Mouse (Mus musculus) thymus, adult 2 months (tissue): Measurements from ENCODE around the gene Cbs. TPM values are rescaled to one million over a fixed set of nuclear protein-coding genes. Genes with fewer than 3 reads are reported as not detected.

Experiments used
- DNase-seq: peaks from one replicate; pipeline ENCODE4 v3.0.0; 2021
- H3K27ac ChIP-seq: fragments of 200-500 bp; 2 replicates; pipeline ENCODE4 v1.5.1; 2012; ENCODE audit warnings: low read length, control low read depth; ENCODE audit not compliant: control insufficient read depth, insufficient read depth
- H3K27me3 ChIP-seq: fragments of 200-500 bp; 2 replicates; pipeline ENCODE4 v1.6.1; 2012; ENCODE audit warnings: mild to moderate bottlenecking, low read length, moderate library complexity, mixed read lengths; ENCODE audit not compliant: control insufficient read depth, insufficient read depth
- H3K36me3 ChIP-seq: fragments of 200-500 bp; 2 replicates; pipeline ENCODE4 v1.6.1; 2012; ENCODE audit warnings: mild to moderate bottlenecking, low read length, moderate library complexity; ENCODE audit not compliant: control insufficient read depth, insufficient read depth
- H3K4me1 ChIP-seq: fragments of 200-500 bp; replicated peaks from 2 replicates; pipeline ENCODE4 v1.6.1; 2012; ENCODE audit warnings: low read length; ENCODE audit not compliant: control insufficient read depth, insufficient read depth
- H3K4me3 ChIP-seq: fragments of 200-500 bp; 2 replicates; pipeline ENCODE4 v1.5.1; 2012; ENCODE audit warnings: mild to moderate bottlenecking, low read length, control low read depth, moderate library complexity; ENCODE audit not compliant: control insufficient read depth, insufficient read depth
- CTCF ChIP-seq: fragments of 200-500 bp; IDR thresholded peaks from 2 replicates; pipeline ENCODE4 v1.5.1; 2012; ENCODE audit warnings: mild to moderate bottlenecking, control low read depth, low read length, moderate library complexity, borderline replicate concordance; ENCODE audit not compliant: control insufficient read depth, poor library complexity, insufficient read depth; ENCODE audit errors: extremely low read depth
- POLR2A ChIP-seq: fragments of 200-500 bp; IDR thresholded peaks from 2 replicates; pipeline ENCODE4 v1.6.1; 2012; ENCODE audit warnings: mild to moderate bottlenecking, low read length, control low read depth, moderate library complexity; ENCODE audit not compliant: control insufficient read depth, poor library complexity, insufficient read depth; ENCODE audit errors: extremely low read depth
- WGBS: fragments of 180-500 bp; shearing (Covaris S2); methylation state at CpG from one replicate; pipeline ENCODE4 v1.1.7; 2018; 5-methylcytosine and 5-hydroxymethylcytosine counted together
- polyA plus RNA-seq: library from polyadenylated mRNA; depleted of rRNA; stranded (reverse); fragments of >200 nt; gene quantifications from 2 replicates; pipeline ENCODE4 v1.2.3, GENCODE M21; 2012

Gene Cbs
- polyA plus RNA-seq, 1 experiment: 1.6 TPM

DNA sequence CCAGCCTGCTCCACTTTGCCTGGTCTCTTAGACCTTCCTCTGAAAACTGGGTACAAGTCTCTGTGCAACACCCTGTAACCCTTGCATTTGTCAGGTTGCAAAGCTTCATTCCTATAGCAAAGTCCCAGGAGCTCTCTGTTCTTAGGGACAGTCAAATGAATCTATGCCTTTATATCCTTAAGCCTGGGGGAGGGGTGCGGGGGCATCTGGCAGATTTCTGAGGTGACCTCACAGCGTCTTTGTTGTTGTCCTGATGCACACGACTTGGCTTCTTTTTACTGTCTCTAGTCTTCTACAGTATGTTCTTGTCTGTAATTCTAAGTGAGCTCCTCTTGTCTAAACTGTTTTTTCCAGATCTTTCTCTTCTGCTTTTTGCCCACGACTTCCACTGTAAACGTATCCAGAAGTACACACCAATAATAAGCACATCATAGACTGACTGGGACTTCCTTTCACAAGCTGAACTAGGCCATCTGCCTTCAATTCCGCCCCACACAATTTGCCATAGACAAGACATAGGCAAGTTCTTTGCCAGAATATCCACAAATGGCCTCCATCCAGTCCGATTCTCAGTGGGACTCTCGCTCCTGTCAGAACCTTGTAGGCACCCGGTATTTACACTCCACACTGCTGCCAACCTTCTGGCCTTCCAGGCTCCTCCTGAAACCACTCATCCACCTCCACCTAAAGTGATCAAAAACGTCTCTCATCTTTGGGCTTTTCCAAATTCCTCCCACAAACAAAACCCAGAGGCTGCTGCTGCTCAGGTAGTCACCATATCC lies 60.5 kb downstream of the Cbs start:
- no peaks in the 10 kb centered on the region for H3K4me1 ChIP-seq
- H3K36me3 ChIP-seq: no peaks in the 10 kb centered on the region
- DNase-seq: no peak
- H3K27me3 ChIP-seq: no peaks in the 10 kb centered on the region
- no peak overlapping the region for H3K27ac ChIP-seq
- no peak overlapping the region for H3K4me3 ChIP-seq
- 88% methylated on average over 10 of the region's 10 CpGs for WGBS
- TF ChIP-seq CTCF (no peak), POLR2A (no peak)

DNA sequence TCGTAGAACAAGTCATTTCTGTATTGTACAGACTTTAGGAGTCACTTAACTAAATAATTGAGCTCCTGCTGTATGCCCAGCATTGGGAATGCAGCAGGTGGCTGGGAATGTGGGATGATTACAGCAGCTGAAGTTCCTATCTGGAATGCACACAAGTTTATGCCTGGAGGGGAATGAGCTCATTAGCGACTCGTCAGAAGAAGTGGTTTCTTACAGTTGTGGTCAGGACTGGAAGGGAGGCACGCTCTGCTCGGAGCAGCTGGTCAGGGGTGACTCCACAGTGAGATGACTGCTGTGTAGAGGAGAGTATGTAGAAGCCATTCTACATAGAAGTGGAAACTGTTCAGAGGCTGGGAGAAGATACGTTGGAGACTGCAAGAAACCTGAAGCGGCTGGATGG lies 62.4 kb downstream of the Cbs start:
- H3K36me3 ChIP-seq: no peaks in the 10 kb centered on the region
- WGBS: 51% methylated on average over 7 of the region's 7 CpGs
- no peak overlapping the region for H3K4me3 ChIP-seq
- no peak overlapping the region for H3K27ac ChIP-seq
- no peak for TF ChIP-seq CTCF
- TF ChIP-seq POLR2A: no peak
- no peak for DNase-seq
- no peaks in the 10 kb centered on the region for H3K27me3 ChIP-seq
- no peaks in the 10 kb centered on the region for H3K4me1 ChIP-seq

DNA sequence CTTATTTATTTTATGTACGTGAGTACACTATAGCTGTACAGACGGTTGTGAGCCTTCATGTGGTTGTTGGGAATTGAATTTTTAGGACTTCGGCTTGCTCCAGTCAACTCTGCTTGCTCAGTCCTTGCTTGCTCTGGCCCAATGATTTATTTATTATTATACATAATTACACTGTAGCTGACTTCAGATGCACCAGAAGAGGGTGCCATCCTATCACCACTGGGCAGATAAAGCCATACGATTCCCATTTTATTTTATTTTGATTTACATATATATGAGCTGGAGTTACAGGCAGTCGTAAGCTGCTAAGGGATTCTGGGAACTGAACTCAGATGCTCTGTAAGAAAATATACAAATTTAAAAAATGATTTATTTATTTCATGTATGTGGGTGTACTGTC lies 65.3 kb downstream of the Cbs start:
- Histone ChIP-seq H3K4me1 (peaks cover 9% of the 10 kb centered on the region), H3K36me3 (no peaks in the 10 kb centered on the region), H3K27ac (no peak overlapping the region), H3K27me3 (no peaks in the 10 kb centered on the region), H3K4me3 (no peak overlapping the region)
- WGBS: 97% methylated on average over 5 of the region's 5 CpGs
- no peak for TF ChIP-seq POLR2A
- no peak for TF ChIP-seq CTCF
- DNase-seq: no peak

DNA sequence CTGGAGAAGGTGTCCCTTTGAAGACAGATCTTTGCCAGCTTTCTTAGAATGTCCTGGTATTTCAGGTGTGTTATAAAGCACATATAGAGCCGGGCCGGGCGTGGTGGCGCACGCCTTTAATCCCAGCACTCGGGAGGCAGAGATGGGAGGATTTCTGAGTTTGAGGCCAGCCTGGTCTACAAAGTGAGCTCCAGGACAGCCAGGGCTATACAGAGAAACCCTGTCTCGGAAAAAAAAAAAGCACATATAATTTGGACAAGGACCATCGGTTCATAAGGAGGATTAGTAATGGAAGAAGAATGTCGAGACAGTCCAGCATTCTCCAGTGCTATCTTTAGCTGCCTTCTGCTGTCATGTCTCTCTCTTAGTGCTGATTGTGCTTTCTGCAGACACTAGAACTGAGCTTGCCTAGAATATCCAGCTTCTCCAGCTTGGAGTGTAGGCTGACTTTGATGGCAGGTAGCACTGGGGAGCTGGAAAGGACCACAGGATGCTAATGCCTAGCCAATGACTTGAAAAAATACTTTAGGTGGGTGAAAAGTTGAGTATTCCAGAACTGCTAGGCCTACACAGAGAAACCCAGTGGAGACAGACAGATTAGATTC lies 66.6 kb downstream of the Cbs start:
- H3K36me3 ChIP-seq: no peaks in the 10 kb centered on the region
- H3K4me3 ChIP-seq: no peak overlapping the region
- TF ChIP-seq POLR2A: no peak
- no peak for TF ChIP-seq CTCF
- WGBS: 92% methylated on average over 9 of the region's 9 CpGs
- DNase-seq: no peak
- H3K27ac ChIP-seq: no peak overlapping the region
- H3K27me3 ChIP-seq: no peaks in the 10 kb centered on the region
- H3K4me1 ChIP-seq: peaks cover 13% of the 10 kb centered on the region

DNA sequence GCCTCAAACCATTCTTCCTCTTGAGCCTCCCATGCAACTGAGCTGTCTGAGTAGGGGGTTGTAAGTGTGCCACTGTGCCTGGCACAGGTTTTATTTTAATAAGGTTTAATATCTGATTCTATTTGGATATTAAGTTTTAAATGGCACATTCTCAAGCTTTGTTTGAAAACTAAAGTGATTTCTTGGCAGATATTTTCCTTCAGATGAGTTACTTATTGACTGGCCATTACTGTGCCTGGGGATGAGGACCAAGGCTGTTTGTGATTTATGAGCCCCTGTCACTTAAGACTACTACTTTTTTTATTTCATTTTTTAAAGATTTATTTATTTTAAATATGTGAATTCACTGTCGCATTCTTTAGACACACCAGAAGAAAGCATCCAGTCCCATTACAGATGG lies 67.3 kb downstream of the Cbs start:
- peaks cover 13% of the 10 kb centered on the region for H3K4me1 ChIP-seq
- H3K27me3 ChIP-seq: no peaks in the 10 kb centered on the region
- H3K27ac ChIP-seq: no peak overlapping the region
- no peak overlapping the region for H3K4me3 ChIP-seq
- no peak for TF ChIP-seq POLR2A
- no peak for TF ChIP-seq CTCF
- WGBS: 100% methylated on average over 1 of the region's 1 CpGs
- no peaks in the 10 kb centered on the region for H3K36me3 ChIP-seq
- no peak for DNase-seq

DNA sequence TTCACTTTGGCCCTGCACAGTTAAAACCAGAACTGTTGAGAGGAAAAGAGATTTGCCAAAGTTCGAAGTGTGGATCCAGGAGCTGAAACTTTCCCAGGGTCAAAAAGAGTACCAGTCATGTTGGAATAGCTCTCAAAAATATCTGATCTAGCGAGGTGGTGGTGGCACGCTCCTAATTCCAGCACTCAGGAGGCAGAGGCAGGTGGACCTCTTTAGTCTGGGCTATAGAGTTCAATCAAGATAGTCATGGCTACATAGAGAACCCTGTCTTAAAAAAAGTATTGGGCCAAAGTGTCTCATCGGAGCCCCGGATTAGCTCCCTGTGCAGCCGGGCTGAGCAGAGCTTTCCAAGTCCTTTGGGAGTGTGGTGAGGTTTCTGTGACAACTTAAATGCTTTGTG lies 70.8 kb downstream of the Cbs start:
- no peak overlapping the region for H3K4me3 ChIP-seq
- no peak overlapping the region for H3K27ac ChIP-seq
- H3K36me3 ChIP-seq: no peaks in the 10 kb centered on the region
- DNase-seq: no peak
- WGBS: 70% methylated on average over 6 of the region's 6 CpGs
- H3K4me1 ChIP-seq: peaks cover 13% of the 10 kb centered on the region
- H3K27me3 ChIP-seq: no peaks in the 10 kb centered on the region
- TF ChIP-seq POLR2A (no peak), CTCF (no peak)
